Mouse (Mus musculus): Measurements from ENCODE around the gene Nav2. TPM values are rescaled to one million over a fixed set of nuclear protein-coding genes. Genes with fewer than 3 reads are reported as not detected.

Gene Nav2
- polyA plus RNA-seq, 1 experiment from 2014 or later, result 22.4 TPM

DNA sequence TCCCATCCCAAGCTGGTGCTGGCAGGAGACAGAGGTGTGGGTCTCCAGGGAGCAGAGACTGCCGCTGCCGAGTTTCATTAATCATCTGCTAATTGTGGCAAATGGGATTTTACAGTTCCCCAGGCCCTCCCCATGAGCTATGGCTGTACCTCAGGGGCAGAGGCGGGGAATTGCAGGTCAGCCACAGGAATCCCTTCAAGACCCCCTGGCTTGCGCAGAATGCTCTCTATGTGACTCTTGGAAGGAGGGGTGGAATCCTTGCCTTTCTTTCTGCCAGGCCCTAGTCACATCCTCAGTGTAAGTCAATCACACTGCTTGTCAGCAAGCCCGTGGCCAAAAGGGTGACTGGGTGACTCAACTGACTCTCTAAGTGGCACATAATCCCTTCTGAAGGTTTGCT is 182.9 kb downstream of the Nav2 start:
- Histone ChIP-seq H3K4me2 (replicated peaks; ENCODE audit: low read depth, low read length) (no peak overlapping the region), H3K36me3 (ENCODE audit: insufficient read depth, low read length) (no peaks in the 10 kb centered on the region), H3K9ac (replicated peaks; ENCODE audit: low read depth) (no peak overlapping the region), H3K27me3 (replicated peaks; ENCODE audit: insufficient read depth, low read length) (no peaks in the 10 kb centered on the region), H3K4me1 (ENCODE audit: insufficient read depth, low read depth, low read length) (no peaks in the 10 kb centered on the region), H3K4me3 (ENCODE audit: low read depth, low read length) (no peak overlapping the region), H3K27ac (ENCODE audit: low read length) (no peak overlapping the region), H3K9me3 (ENCODE audit: low read length) (no peaks in the 10 kb centered on the region)
- WGBS, result 32% methylated on average over 5 of the region's 5 CpGs
- DNase-seq (ENCODE audit: low spot score) (no peak), ATAC-seq (no peak)
- TF ChIP-seq CTCF (IDR thresholded peaks at IDR 0.05) (no peak), EP300 (IDR thresholded peaks at IDR 0.05) (no peak)

DNA sequence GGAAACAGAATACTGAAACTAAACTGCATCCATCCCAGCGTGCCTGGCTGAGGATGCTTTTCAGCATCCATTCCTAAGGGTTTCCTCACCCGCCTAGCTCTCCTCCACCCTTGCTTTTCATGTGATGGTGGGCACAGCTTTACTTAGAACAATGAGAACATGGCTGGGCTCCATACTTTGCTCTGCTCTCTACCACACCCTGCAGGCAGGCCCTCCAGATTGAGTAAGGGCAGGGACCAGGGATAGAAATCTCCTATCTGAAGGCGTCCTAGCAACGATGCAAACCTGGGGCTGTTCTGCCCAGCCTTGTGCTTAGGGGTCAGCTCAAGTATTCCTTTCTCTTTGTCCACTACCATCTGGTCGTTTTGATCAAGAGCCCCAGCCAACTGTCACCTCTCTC is 183.4 kb downstream of the Nav2 start:
- Histone ChIP-seq H3K9me3 (ENCODE audit: low read length) (no peaks in the 10 kb centered on the region), H3K27me3 (replicated peaks; ENCODE audit: insufficient read depth, low read length) (no peaks in the 10 kb centered on the region), H3K4me3 (ENCODE audit: low read depth, low read length) (no peak overlapping the region), H3K4me1 (ENCODE audit: insufficient read depth, low read depth, low read length) (no peaks in the 10 kb centered on the region), H3K9ac (replicated peaks; ENCODE audit: low read depth) (no peak overlapping the region), H3K4me2 (replicated peaks; ENCODE audit: low read depth, low read length) (no peak overlapping the region), H3K27ac (ENCODE audit: low read length) (no peak overlapping the region), H3K36me3 (ENCODE audit: insufficient read depth, low read length) (no peaks in the 10 kb centered on the region)
- peak; percentile 17; the same call in 1 of the 2 replicates for TF ChIP-seq CTCF (IDR thresholded peaks at IDR 0.05)
- no peak for TF ChIP-seq EP300 (IDR thresholded peaks at IDR 0.05)
- DNase-seq (ENCODE audit: low spot score), result no peak
- WGBS, result 50% methylated on average over 5 of the region's 5 CpGs
- no peak for ATAC-seq

DNA sequence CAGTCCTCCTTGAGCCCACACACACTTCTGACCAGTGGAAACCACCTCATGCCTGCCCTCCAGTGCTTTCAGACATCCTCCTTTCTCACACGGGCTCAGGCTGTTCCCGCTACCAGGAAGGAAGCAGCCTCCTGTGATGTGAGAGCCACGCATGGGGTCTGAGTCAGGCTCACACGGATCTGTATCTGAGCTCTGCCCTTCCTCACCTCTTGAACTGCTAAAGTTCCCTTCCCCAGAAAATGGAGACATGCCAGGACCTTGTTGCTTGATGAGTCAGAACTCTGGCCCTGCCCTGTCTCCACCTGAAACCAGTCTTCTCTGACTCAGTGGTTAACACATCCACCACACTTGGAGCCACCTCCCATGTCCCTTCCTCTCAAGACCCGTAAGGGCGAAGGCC is 185.1 kb downstream of the Nav2 start:
- peak; percentile 49 for ATAC-seq
- Histone ChIP-seq H3K27ac (ENCODE audit: low read length) (no peak overlapping the region), H3K27me3 (replicated peaks; ENCODE audit: insufficient read depth, low read length) (no peaks in the 10 kb centered on the region), H3K9ac (replicated peaks; ENCODE audit: low read depth) (no peak overlapping the region), H3K4me3 (ENCODE audit: low read depth, low read length) (no peak overlapping the region), H3K4me1 (ENCODE audit: insufficient read depth, low read depth, low read length) (no peaks in the 10 kb centered on the region), H3K9me3 (ENCODE audit: low read length) (no peaks in the 10 kb centered on the region), H3K4me2 (replicated peaks; ENCODE audit: low read depth, low read length) (no peak overlapping the region), H3K36me3 (ENCODE audit: insufficient read depth, low read length) (no peaks in the 10 kb centered on the region)
- 69% methylated on average over 6 of the region's 6 CpGs for WGBS
- TF ChIP-seq EP300 (IDR thresholded peaks at IDR 0.05) (no peak), CTCF (IDR thresholded peaks at IDR 0.05) (no peak)
- DNase-seq (ENCODE audit: low spot score), result peak; percentile 24

DNA sequence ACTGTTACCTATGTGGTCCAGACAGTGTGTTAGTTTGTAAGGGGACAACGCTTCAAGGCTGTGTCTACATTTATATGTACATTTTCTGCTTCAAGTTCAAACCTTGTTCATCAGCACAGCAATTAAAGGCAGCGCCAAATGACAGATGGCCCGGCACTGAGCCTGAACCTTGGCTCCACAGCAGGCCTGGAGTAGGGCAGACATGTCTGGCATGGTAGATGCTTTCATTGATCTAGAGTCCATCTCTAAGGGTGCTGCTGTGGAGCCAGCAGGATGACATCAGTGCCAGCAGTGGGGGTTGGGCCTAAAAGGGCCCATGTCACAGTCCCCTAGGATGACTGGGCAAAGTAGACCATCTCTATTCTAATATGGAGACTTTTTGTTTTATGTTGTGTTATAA is 186.0 kb downstream of the Nav2 start:
- no peaks in the 10 kb centered on the region for H3K9me3 ChIP-seq (ENCODE audit: low read length)
- no peaks in the 10 kb centered on the region for H3K36me3 ChIP-seq (ENCODE audit: insufficient read depth, low read length)
- no peak overlapping the region for H3K9ac ChIP-seq (replicated peaks; ENCODE audit: low read depth)

DNA sequence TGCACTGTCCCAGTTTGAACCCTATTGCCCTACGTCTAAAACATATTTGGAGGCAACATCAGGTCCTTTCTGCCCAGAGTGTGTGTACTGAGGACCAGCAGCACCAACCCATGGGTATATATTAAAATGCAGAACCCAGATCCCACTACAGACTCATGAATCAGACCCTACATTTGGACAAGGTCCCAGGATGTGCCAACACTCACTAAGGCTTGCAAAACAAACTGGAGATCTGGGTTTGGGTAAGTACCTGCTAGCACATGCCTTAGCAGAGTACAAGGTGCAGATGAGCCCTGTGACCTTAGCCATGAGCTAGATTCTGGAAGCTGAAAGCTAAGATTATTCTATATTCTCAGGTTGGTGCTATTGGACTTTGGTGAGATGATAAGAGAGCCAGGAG is 192.8 kb downstream of the Nav2 start:
- no peak for TF ChIP-seq EP300 (IDR thresholded peaks at IDR 0.05)
- no peak for TF ChIP-seq CTCF (IDR thresholded peaks at IDR 0.05)
- H3K4me2 ChIP-seq (replicated peaks; ENCODE audit: low read depth, low read length), result no peak overlapping the region
- 93% methylated on average over 1 of the region's 1 CpGs for WGBS
- no peaks in the 10 kb centered on the region for H3K9me3 ChIP-seq (ENCODE audit: low read length)
- no peak for ATAC-seq
- H3K27ac ChIP-seq (ENCODE audit: low read length), result no peak overlapping the region
- H3K36me3 ChIP-seq (ENCODE audit: insufficient read depth, low read length), result no peaks in the 10 kb centered on the region
- H3K9ac ChIP-seq (replicated peaks; ENCODE audit: low read depth), result no peak overlapping the region
- no peaks in the 10 kb centered on the region for H3K4me1 ChIP-seq (ENCODE audit: insufficient read depth, low read depth, low read length)
- no peak for DNase-seq (ENCODE audit: low spot score)
- H3K27me3 ChIP-seq (replicated peaks; ENCODE audit: insufficient read depth, low read length), result no peaks in the 10 kb centered on the region
- H3K4me3 ChIP-seq (ENCODE audit: low read depth, low read length), result no peak overlapping the region

More for the DNA sequence above, 186.0 kb downstream of the Nav2 start:
- ATAC-seq, result no peak
- 95% methylated on average over 3 of the region's 3 CpGs for WGBS
- H3K27ac ChIP-seq (ENCODE audit: low read length), result no peak overlapping the region
- no peak overlapping the region for H3K4me2 ChIP-seq (replicated peaks; ENCODE audit: low read depth, low read length)
- no peaks in the 10 kb centered on the region for H3K4me1 ChIP-seq (ENCODE audit: insufficient read depth, low read depth, low read length)
- no peak for DNase-seq (ENCODE audit: low spot score)
- no peaks in the 10 kb centered on the region for H3K27me3 ChIP-seq (replicated peaks; ENCODE audit: insufficient read depth, low read length)
- no peak overlapping the region for H3K4me3 ChIP-seq (ENCODE audit: low read depth, low read length)
- TF ChIP-seq EP300 (IDR thresholded peaks at IDR 0.05) (no peak), CTCF (IDR thresholded peaks at IDR 0.05) (no peak)

DNA sequence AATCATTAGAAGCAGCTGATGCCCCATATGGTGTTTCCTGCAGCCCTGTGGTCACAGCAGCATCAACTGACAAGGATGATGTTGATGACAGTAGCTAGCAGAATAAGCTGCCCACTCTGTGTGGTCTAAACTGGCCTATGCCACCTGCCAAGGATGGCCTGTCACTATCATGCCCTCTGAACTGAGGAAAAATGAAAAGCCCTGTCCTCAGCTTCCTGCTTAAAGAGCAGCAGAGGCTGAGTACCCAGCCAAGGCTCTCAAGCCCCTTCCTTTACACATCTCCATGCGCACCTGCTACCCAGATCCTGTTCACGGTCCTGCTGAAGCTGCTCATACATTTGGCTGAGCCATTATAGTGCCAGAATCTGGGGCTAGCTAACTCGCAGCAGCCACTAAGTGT is 193.7 kb downstream of the Nav2 start:
- H3K9me3 ChIP-seq (ENCODE audit: low read length), result no peaks in the 10 kb centered on the region
- H3K9ac ChIP-seq (replicated peaks; ENCODE audit: low read depth), result no peak overlapping the region
- no peaks in the 10 kb centered on the region for H3K27me3 ChIP-seq (replicated peaks; ENCODE audit: insufficient read depth, low read length)
- no peak overlapping the region for H3K27ac ChIP-seq (ENCODE audit: low read length)
- H3K4me2 ChIP-seq (replicated peaks; ENCODE audit: low read depth, low read length), result no peak overlapping the region
- no peak for TF ChIP-seq EP300 (IDR thresholded peaks at IDR 0.05)
- TF ChIP-seq CTCF (IDR thresholded peaks at IDR 0.05), result no peak
- H3K36me3 ChIP-seq (ENCODE audit: insufficient read depth, low read length), result no peaks in the 10 kb centered on the region
- ATAC-seq (no peak), DNase-seq (ENCODE audit: low spot score) (no peak)
- 77% methylated on average over 3 of the region's 3 CpGs for WGBS
- no peaks in the 10 kb centered on the region for H3K4me1 ChIP-seq (ENCODE audit: insufficient read depth, low read depth, low read length)
- no peak overlapping the region for H3K4me3 ChIP-seq (ENCODE audit: low read depth, low read length)

DNA sequence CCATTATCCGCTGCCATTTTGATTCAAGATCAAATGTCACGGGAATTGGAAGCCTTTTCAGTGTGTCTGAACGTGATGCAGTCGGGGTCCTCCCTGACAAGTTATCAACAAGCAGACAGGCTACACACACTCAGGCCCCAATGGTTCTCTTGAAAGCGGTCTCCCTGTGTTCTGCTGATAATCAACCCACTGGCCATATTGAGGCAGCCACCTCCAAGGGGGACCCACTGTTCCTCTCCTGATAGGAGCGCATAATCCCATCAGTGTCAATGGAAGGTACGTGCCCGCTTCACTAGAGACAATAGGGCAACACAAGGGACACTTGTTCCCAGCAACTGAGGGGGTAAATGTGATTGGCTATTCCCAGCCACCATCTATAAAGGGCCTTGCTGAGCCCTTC is 195.9 kb downstream of the Nav2 start:
- ATAC-seq (no peak), DNase-seq (ENCODE audit: low spot score) (no peak)
- Histone ChIP-seq H3K27me3 (replicated peaks; ENCODE audit: insufficient read depth, low read length) (no peaks in the 10 kb centered on the region), H3K27ac (ENCODE audit: low read length) (no peak overlapping the region), H3K4me3 (ENCODE audit: low read depth, low read length) (no peak overlapping the region), H3K4me2 (replicated peaks; ENCODE audit: low read depth, low read length) (no peak overlapping the region), H3K9ac (replicated peaks; ENCODE audit: low read depth) (no peak overlapping the region), H3K36me3 (ENCODE audit: insufficient read depth, low read length) (no peaks in the 10 kb centered on the region), H3K9me3 (ENCODE audit: low read length) (no peaks in the 10 kb centered on the region), H3K4me1 (ENCODE audit: insufficient read depth, low read depth, low read length) (no peaks in the 10 kb centered on the region)
- WGBS, result 79% methylated on average over 8 of the region's 8 CpGs
- TF ChIP-seq CTCF (IDR thresholded peaks at IDR 0.05), result no peak

Data from lung, postnatal 0 days (tissue).